Mouse (Mus musculus): ENCODE measurements around the gene Psmc4. TPM values are rescaled to one million over a fixed set of nuclear protein-coding genes. Genes with fewer than 3 reads are reported as not detected.

The Psmc4 gene
- 106 TPM for total RNA-seq (2023)

GRCm38 (mm10) chr7:28049476-28050409 is at the start of gene Psmc4:
Psmc4 (minus strand) TSS chr7:28050101.

GRCm38 (mm10) chr7:28070531-28071298 is 20.8 kb upstream of the Psmc4 start, which contains the start of gene Fcgbp:
Fcgbp (plus strand) TSS chr7:28071236.

GRCm38 (mm10) chr7:28013549-28014444 is 36.1 kb downstream of the Psmc4 start, which contains the start of gene Zfp850:
Zfp850 (minus strand) TSS chr7:28014115.

Other genes starting within 250 kb of the Psmc4 start
- gene Zfp626, start 242.9 kb downstream of the Psmc4 start, total RNA-seq (2023), result 8.1 TPM
- 3.0 TPM for gene Zfp59, start 211.5 kb downstream of the Psmc4 start, total RNA-seq (2023)
- 16.6 TPM for gene Zfp607a, start 192.6 kb downstream of the Psmc4 start, total RNA-seq (2023)
- gene Zfp974, start 120.6 kb downstream of the Psmc4 start, total RNA-seq (2023), result 5.7 TPM
- gene Zfp780b, start 70.9 kb downstream of the Psmc4 start, total RNA-seq (2023), result 7.1 TPM
- gene Zfp850, start 36.0 kb downstream of the Psmc4 start, total RNA-seq (2023), result 8.7 TPM
- gene Fcgbp, start 21.1 kb upstream of the Psmc4 start, total RNA-seq (2023), result not detected
- gene 9530053A07Rik, start 79.4 kb upstream of the Psmc4 start, total RNA-seq (2023), result not detected
- 181 TPM for gene Fbl, start 119.6 kb upstream of the Psmc4 start, total RNA-seq (2023)
- 13.0 TPM for gene Dyrk1b, start 129.4 kb upstream of the Psmc4 start, total RNA-seq (2023)
- gene Eid2, start 217.8 kb upstream of the Psmc4 start, total RNA-seq (2023), result 7.1 TPM
- 3.8 TPM for gene Eid2b, start 227.6 kb upstream of the Psmc4 start, total RNA-seq (2023)
- not detected for gene Selenov, start 241.1 kb upstream of the Psmc4 start, total RNA-seq (2023)

Measured in CD4-positive naive resting alpha-beta T cell, adult 76 days (primary cell).